Mouse (Mus musculus) layer of hippocampus, adult 2 months (tissue): ENCODE data around the gene Men1. TPM values are rescaled to one million over a fixed set of nuclear protein-coding genes. Genes with fewer than 3 reads are reported as not detected.

Experiments
- DNase-seq, 2 experiments: peaks; one replicate each; pipeline ENCODE4 v3.0.0; 2022; ENCODE audit warnings: low spot score in 2 of 2
- H3K27ac ChIP-seq: fragments of 200-600 bp; 2 replicates; pipeline ENCODE4 v1.8.1; 2022
- H3K4me3 ChIP-seq: fragments of 200-600 bp; 2 replicates; pipeline ENCODE4 v1.8.1; 2022; ENCODE audit warnings: mild to moderate bottlenecking
- CTCF ChIP-seq: fragments of 200-600 bp; conservative IDR thresholded peaks from 2 replicates; pipeline ENCODE4 v1.8.1; 2022; ENCODE audit warnings: antibody characterized with exemption, mild to moderate bottlenecking, moderate library complexity
- total RNA-seq, 2 experiments: library from RNA; stranded (reverse); gene quantifications; 2 replicates each; pipeline ENCODE4 v1.2.3; 2021

The Men1 gene
- total RNA-seq, 2 experiments from 2014 or later = 63.3 to 72.1 TPM

DNA sequence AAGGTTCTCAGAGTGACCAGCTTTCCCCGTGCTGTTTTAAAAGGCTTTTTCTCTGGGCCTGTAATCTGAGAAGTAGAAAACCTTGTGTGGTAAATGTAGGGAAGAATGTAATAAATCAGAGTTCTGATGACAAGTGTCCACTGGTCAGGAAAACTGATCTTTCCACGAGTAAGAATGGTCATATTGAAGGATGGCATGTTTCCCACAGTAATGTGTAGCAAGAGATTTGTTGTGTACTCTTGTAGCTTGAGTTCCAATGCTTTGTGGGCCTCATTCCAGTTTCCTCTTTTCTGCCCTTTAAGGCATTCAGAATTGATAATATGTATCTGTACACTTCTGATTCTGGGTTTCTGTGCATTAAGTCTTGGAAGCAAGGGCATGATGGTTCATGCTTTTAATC is 30.1 kb downstream of the Men1 start:
- no peak for DNase-seq
- TF ChIP-seq CTCF = no peak
- H3K4me3 ChIP-seq = peak overlapping the region; percentile 93
- H3K27ac ChIP-seq = peak overlapping the region; percentile 99

GRCm38 (mm10) chr19:6370175-6370574 is 35.4 kb downstream of the Men1 start:
- Histone ChIP-seq H3K27ac (no peak overlapping the region), H3K4me3 (no peak overlapping the region)
- DNase-seq = no peak
- TF ChIP-seq CTCF = no peak

- no peak overlapping the region for H3K27ac ChIP-seq
- no peak overlapping the region for H3K4me3 ChIP-seq
- no peak for TF ChIP-seq CTCF
- no peak for DNase-seq
These were observed 37.7 kb downstream of the Men1 start for GRCm38 (mm10) chr19:6372433-6372832.

DNA sequence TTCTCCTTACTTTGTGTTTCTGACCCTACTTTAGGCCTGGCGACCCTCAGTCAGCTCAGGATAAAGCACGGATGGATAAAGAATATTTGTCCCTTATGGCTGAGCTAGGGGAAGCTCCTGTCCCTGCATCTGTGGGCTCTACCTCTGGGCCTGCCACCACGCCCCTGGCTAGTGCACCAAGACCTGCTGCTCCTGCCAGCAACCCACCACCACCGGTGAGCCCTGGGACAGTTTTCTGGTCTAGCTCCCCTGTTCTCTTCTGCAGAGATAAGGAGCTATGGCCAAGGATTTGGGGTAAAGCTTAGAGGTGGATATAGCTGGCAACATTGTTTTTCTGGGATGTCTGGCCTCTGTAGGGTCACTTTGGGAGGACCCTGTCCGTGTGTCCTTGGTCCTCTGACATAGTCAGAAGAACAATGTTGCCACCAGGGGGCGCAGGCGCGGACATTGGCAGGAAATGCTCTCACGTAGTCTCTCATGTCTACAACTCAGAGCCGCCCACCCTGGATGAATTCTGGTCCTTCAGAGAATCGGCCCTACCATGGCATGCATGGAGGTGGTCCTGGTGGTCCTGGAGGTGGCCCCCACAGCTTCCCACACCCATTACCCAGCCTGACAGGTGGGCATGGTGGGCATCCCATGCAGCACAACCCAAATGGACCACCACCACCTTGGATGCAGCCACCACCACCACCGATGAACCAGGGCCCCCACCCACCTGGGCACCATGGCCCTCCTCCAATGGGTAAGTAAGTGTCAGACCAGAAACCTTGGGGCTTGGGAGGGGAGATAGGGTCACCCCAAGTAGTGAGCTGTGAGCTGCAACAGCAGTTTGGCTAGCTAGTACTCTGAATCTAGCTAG is 39.0 kb downstream of the Men1 start:
- no peak overlapping the region for H3K4me3 ChIP-seq
- TF ChIP-seq CTCF = peak; percentile 89
- no peak overlapping the region for H3K27ac ChIP-seq
- peak; percentile 61 to 85 for DNase-seq

DNA sequence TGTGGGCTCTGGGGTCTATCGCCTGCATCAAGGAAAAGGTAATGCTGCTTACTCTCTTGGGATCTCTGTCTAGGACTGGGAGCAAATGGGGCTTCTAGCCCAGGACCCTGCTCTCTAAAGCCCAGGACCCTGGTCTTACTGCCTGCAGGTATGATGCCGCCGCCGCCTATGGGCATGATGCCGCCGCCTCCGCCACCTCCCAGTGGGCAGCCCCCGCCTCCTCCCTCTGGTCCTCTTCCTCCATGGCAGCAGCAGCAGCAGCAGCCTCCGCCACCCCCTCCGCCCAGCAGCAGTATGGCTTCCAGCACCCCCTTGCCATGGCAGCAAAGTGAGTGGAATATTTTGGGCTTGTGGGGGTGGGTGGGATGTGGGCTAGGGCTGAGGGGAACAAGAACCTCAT is 39.8 kb downstream of the Men1 start:
- Histone ChIP-seq H3K27ac (no peak overlapping the region), H3K4me3 (no peak overlapping the region)
- DNase-seq = no peak
- TF ChIP-seq CTCF = no peak

DNA sequence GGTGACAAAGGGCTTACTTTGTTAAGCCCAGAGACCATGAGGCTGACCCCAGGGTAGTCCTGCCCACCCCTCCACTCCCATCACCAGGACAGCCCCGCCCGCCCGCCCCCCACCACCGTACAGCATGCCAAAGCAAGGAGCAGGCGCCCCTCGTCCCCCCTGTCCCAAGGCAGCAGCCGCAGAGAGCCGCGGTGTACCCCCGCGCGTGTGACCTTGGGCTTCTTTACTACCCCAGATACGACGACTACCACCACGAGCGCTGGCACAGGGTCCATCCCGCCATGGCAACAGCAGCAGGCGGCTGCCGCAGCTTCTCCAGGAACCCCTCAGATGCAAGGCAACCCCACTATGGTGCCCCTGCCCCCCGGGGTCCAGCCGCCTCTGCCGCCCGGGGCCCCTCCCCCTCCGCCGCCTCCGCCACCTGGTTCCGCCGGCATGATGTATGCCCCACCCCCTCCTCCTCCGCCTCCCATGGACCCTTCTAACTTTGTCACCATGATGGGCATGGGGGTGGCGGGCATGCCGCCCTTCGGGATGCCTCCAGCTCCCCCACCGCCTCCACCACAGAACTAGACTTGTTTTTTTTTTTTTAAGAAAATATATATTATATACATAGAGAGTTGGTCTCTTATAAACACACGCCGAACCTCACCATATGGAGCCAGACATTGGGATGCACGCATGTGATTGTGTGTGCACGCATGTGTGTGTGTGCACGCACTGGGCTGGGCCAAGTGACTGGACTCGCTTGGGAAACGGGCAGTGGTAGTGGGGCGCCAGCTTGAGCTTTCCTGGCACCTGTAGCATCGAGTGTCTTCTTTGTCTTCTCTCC is 40.9 kb downstream of the Men1 start:
- Histone ChIP-seq H3K27ac (no peak overlapping the region), H3K4me3 (no peak overlapping the region)
- no peak for DNase-seq
- TF ChIP-seq CTCF = no peak

DNA sequence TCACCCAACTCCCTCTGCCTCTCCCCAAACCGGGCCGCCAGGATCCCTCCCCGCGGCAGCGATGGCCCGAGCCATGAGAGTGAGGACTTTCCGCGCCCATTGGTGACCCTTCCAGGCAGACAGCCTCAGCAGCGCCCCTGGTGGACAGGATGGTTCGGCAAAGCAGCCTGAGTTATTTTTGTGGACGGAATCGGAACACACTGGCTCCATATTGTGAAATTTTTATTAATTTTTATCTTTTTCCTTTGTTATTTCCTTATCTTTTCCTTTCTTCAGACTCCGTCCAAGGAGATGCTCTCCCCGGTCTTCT is 41.4 kb downstream of the Men1 start:
- Histone ChIP-seq H3K27ac (no peak overlapping the region), H3K4me3 (no peak overlapping the region)
- DNase-seq = peak in 1 of 2 experiments; percentile 61
- TF ChIP-seq CTCF = peak; percentile 86

GRCm38 (mm10) chr19:6376643-6377042 is 41.9 kb downstream of the Men1 start:
- DNase-seq = no peak
- Histone ChIP-seq H3K4me3 (no peak overlapping the region), H3K27ac (no peak overlapping the region)
- TF ChIP-seq CTCF = no peak

GRCm38 (mm10) chr19:6377327-6378040 is 42.7 kb downstream of the Men1 start:
- Histone ChIP-seq H3K4me3 (no peak overlapping the region), H3K27ac (no peak overlapping the region; the same call in 1 of the 2 replicates)
- no peak for TF ChIP-seq CTCF
- DNase-seq = no peak

GRCm38 (mm10) chr19:6380411-6381166 is 45.8 kb downstream of the Men1 start:
- no peak overlapping the region for H3K4me3 ChIP-seq
- DNase-seq = no peak
- H3K27ac ChIP-seq = no peak overlapping the region
- TF ChIP-seq CTCF = no peak

GRCm38 (mm10) chr19:6381238-6381637 is 46.5 kb downstream of the Men1 start:
- TF ChIP-seq CTCF = no peak
- no peak overlapping the region for H3K4me3 ChIP-seq
- H3K27ac ChIP-seq = no peak overlapping the region
- no peak for DNase-seq

GRCm38 (mm10) chr19:6382323-6382924 is 47.6 kb downstream of the Men1 start:
- no peak overlapping the region for H3K4me3 ChIP-seq
- DNase-seq = no peak
- no peak overlapping the region for H3K27ac ChIP-seq
- no peak for TF ChIP-seq CTCF
